Mouse (Mus musculus): ENCODE results near the gene Aanat. TPM values are rescaled to one million over a fixed set of nuclear protein-coding genes. Genes with fewer than 3 reads are reported as not detected.
A peak's percentile ranks its signal among the peaks of the same experiment; 100 is the strongest.

Aanat gene
- polyA plus RNA-seq, 1 experiment from 2014 or later = not detected

DNA sequence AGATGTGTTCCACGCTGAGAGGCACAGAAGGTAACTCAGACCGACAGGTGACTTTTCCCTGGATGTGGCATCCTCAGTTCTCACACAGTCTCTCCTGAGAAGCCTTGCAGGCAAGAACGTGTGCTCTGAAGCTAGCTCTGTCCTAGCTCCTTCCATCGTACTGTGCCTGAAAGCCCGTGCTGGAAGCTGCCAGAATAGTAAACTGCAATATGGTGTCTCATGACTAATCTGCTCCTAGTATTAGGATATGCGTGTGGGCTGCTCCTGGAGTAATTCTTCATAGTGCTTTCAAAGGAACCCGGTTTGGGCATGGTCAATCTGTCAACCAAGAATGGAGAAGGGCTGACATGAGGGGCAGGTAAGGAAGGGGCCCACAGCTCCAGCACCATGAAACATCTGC is 15.4 kb upstream of the Aanat start:
- ATAC-seq (ENCODE audit: low read depth) (no peak), DNase-seq (ENCODE audit: low spot score) (no peak)
- H3K9ac ChIP-seq (ENCODE audit: low read depth, low read length) = peak overlapping the region; percentile 11; the same call in 1 of the 2 replicates

DNA sequence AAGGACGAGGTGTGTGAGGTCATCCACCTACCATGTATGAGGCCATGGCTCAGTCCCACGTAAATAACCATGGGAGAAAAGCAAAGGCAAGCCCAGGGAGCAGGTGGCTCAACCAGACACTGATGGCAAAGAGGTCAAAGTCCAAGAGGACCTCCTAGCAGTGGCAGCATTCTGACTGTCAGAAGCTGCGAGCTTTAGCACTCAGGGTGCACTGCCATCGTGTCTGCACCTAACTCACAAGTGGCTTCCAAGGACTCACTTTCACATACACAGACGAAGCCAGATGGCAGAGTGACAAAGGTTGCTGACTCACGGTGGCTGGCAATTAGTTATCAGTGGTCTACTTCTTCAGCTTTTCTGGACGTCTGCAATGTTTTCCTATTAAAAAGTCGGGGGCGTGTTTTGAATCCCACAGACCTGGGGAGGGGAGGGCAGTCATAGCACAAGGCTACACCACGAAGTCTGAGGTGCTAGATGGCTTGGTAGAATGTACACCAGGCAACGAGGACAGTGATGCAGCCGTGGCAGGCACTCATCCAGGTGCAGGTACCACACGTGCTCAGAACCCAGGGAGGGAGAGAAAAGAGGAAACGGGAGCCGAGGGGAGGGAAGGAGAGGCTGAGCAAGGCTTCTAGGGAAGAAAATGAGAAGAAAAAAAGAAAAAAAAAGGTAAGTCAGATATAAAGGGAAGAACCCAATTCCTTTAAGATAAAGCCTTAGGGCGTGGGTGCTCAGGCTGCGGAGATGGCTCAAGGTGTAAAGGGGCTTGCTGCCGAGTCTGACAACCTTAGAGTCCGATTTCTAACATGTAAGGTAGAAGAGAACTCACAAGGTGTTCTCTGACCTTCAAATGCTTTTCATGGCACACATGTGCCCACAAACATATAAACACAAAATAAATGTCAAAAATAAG is 14.2 kb upstream of the Aanat start:
- 82% methylated on average over 19 of the region's 19 CpGs for WGBS
- Histone ChIP-seq H3K4me2 (ENCODE audit: low read depth, low read length) (no peak overlapping the region), H3K27me3 (replicated peaks; ENCODE audit: control insufficient read depth, insufficient read depth, low read length) (no peaks in the 10 kb centered on the region), H3K4me3 (ENCODE audit: low read depth, low read length) (no peak overlapping the region), H3K27ac (replicated peaks; ENCODE audit: low read depth, low read length) (no peak overlapping the region), H3K9ac (ENCODE audit: low read depth, low read length) (no peak overlapping the region), H3K9me3 (ENCODE audit: control insufficient read depth, low read length) (no peaks in the 10 kb centered on the region), H3K36me3 (ENCODE audit: control insufficient read depth, insufficient read depth, low read length) (no peaks in the 10 kb centered on the region), H3K4me1 (ENCODE audit: control insufficient read depth, insufficient read depth, low read length) (peaks cover 23% of the 10 kb centered on the region; the same call in 1 of the 2 replicates)
- DNase-seq (ENCODE audit: low spot score) (no peak), ATAC-seq (ENCODE audit: low read depth) (no peak)

More for the DNA sequence above, 15.4 kb upstream of the Aanat start:
- Histone ChIP-seq H3K27ac (replicated peaks; ENCODE audit: low read depth, low read length) (no peak overlapping the region), H3K4me2 (ENCODE audit: low read depth, low read length) (no peak overlapping the region), H3K4me1 (ENCODE audit: control insufficient read depth, insufficient read depth, low read length) (peaks cover 18% of the 10 kb centered on the region; the same call in 1 of the 2 replicates), H3K27me3 (replicated peaks; ENCODE audit: control insufficient read depth, insufficient read depth, low read length) (no peaks in the 10 kb centered on the region), H3K9me3 (ENCODE audit: control insufficient read depth, low read length) (no peaks in the 10 kb centered on the region), H3K4me3 (ENCODE audit: low read depth, low read length) (no peak overlapping the region), H3K36me3 (ENCODE audit: control insufficient read depth, insufficient read depth, low read length) (no peaks in the 10 kb centered on the region)
- WGBS = 83% methylated on average over 7 of the region's 7 CpGs

DNA sequence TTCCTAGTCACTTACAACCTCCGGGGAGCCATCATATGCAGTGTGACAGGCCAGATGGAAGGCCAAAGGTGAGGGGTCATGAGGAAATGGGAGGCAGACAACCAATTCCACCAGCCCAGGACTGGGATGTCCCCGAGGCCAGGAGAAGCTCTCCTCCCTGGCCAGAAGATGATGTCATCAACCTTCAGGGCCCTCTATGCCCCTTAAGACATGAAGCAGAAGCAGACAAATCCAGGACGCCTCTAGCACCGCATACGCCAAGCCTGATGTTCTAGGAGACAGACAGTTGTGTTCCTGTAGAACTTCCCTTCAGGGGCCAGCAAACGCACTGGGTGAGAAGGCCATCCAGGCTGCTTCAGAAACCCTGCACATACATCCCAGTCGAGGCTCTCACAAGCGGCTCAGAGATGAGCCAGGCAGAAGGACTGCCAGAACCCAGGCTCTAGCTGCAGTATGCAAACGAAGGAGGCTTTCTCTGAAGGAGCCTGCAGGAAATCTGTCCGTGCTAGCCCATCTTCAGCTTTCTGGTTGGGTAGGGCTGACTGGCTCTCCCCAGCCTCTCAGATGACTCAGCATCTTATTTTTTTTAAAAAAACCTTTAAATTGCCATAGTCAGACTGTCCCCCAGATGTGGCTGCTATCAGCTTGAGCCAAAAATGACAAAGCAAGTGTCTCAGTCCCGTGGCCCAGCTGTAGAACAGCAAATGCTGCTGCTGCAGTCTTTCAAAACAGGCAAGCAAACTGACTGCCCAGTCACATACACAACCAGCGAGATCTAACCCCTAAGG is 13.3 kb upstream of the Aanat start:
- Histone ChIP-seq H3K9ac (ENCODE audit: low read depth, low read length) (no peak overlapping the region), H3K27me3 (replicated peaks; ENCODE audit: control insufficient read depth, insufficient read depth, low read length) (no peaks in the 10 kb centered on the region), H3K9me3 (ENCODE audit: control insufficient read depth, low read length) (no peaks in the 10 kb centered on the region), H3K4me1 (ENCODE audit: control insufficient read depth, insufficient read depth, low read length) (peaks cover 23% of the 10 kb centered on the region; the same call in 1 of the 2 replicates), H3K36me3 (ENCODE audit: control insufficient read depth, insufficient read depth, low read length) (no peaks in the 10 kb centered on the region), H3K4me2 (ENCODE audit: low read depth, low read length) (no peak overlapping the region), H3K27ac (replicated peaks; ENCODE audit: low read depth, low read length) (no peak overlapping the region), H3K4me3 (ENCODE audit: low read depth, low read length) (no peak overlapping the region)
- DNase-seq (ENCODE audit: low spot score) (no peak), ATAC-seq (ENCODE audit: low read depth) (no peak)
- 45% methylated on average over 12 of the region's 12 CpGs for WGBS

GRCm38 (mm10) chr11:116574486-116574885 is 11.7 kb upstream of the Aanat start:
- DNase-seq (ENCODE audit: low spot score) (no peak), ATAC-seq (ENCODE audit: low read depth) (no peak)
- Histone ChIP-seq H3K4me1 (ENCODE audit: control insufficient read depth, insufficient read depth, low read length) (peaks cover 23% of the 10 kb centered on the region; the same call in 1 of the 2 replicates), H3K36me3 (ENCODE audit: control insufficient read depth, insufficient read depth, low read length) (no peaks in the 10 kb centered on the region), H3K9me3 (ENCODE audit: control insufficient read depth, low read length) (no peaks in the 10 kb centered on the region), H3K27ac (replicated peaks; ENCODE audit: low read depth, low read length) (no peak overlapping the region), H3K27me3 (replicated peaks; ENCODE audit: control insufficient read depth, insufficient read depth, low read length) (no peaks in the 10 kb centered on the region), H3K4me2 (ENCODE audit: low read depth, low read length) (no peak overlapping the region), H3K9ac (ENCODE audit: low read depth, low read length) (no peak overlapping the region), H3K4me3 (ENCODE audit: low read depth, low read length) (no peak overlapping the region)
- 53% methylated on average over 6 of the region's 6 CpGs for WGBS

- Histone ChIP-seq H3K9ac (ENCODE audit: low read depth, low read length) (no peak overlapping the region), H3K9me3 (ENCODE audit: control insufficient read depth, low read length) (no peaks in the 10 kb centered on the region), H3K27me3 (replicated peaks; ENCODE audit: control insufficient read depth, insufficient read depth, low read length) (no peaks in the 10 kb centered on the region), H3K4me3 (ENCODE audit: low read depth, low read length) (no peak overlapping the region), H3K36me3 (ENCODE audit: control insufficient read depth, insufficient read depth, low read length) (no peaks in the 10 kb centered on the region), H3K4me2 (ENCODE audit: low read depth, low read length) (no peak overlapping the region), H3K27ac (replicated peaks; ENCODE audit: low read depth, low read length) (no peak overlapping the region; the same call in 1 of the 2 replicates), H3K4me1 (ENCODE audit: control insufficient read depth, insufficient read depth, low read length) (peaks cover 25% of the 10 kb centered on the region)
- no peak for ATAC-seq (ENCODE audit: low read depth)
- 72% methylated on average over 6 of the region's 6 CpGs for WGBS
- no peak for DNase-seq (ENCODE audit: low spot score)
These were observed 11.2 kb upstream of the Aanat start for GRCm38 (mm10) chr11:116574982-116575381.

DNA sequence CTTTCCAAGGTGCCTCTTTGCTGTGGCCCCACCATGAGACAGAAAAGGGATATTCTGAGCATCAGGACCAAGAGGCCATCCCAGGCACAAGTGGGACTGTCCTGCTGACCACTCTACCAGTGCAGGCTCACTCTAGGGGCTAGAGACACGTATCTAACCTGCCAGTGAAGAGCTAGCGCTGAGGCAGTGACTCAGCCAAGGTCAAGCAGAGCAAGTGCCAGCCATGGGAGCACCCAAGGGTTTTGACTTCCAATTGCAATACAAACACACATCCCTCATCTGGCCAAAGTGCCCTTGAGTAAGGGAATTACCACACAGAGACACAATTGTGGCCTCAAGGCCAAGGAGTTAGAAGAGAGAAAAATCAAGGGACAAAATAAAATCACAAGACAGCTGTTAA is 10.8 kb upstream of the Aanat start:
- Histone ChIP-seq H3K9me3 (ENCODE audit: control insufficient read depth, low read length) (no peaks in the 10 kb centered on the region), H3K27me3 (replicated peaks; ENCODE audit: control insufficient read depth, insufficient read depth, low read length) (no peaks in the 10 kb centered on the region), H3K27ac (replicated peaks; ENCODE audit: low read depth, low read length) (no peak overlapping the region), H3K36me3 (ENCODE audit: control insufficient read depth, insufficient read depth, low read length) (no peaks in the 10 kb centered on the region), H3K4me1 (ENCODE audit: control insufficient read depth, insufficient read depth, low read length) (peaks cover 29% of the 10 kb centered on the region), H3K4me3 (ENCODE audit: low read depth, low read length) (no peak overlapping the region), H3K4me2 (ENCODE audit: low read depth, low read length) (no peak overlapping the region), H3K9ac (ENCODE audit: low read depth, low read length) (no peak overlapping the region)
- DNase-seq (ENCODE audit: low spot score) (no peak), ATAC-seq (ENCODE audit: low read depth) (no peak)
- WGBS = 63% methylated on average over 2 of the region's 2 CpGs

DNA sequence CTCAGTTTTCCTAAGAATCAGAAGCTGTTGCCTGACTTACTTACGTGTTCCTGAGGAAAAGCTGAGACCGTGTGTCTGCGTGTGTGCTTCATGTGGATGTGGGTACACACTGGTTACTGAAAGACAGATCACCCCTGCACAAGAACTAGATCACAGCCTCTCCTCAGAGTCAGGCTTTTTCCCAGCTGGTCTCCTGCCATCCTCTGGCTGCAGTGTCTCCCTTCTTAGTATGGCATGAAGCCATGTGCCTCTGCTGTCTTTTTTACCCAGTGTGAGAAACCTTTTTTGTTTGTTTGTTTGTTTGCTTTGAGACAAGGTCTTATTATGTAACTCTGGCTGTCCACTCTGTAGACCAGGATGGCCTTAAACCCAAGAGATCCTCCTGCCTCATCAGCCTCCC is 7.0 kb upstream of the Aanat start:
- whole genome bisulfite sequencing = 96% methylated on average over 3 of the region's 3 CpGs
- no peak for ATAC-seq (ENCODE audit: low read depth)
- H3K4me3 ChIP-seq (ENCODE audit: low read depth, low read length) = no peak overlapping the region
- no peak overlapping the region for H3K4me2 ChIP-seq (ENCODE audit: low read depth, low read length)
- no peak overlapping the region for H3K27ac ChIP-seq (replicated peaks; ENCODE audit: low read depth, low read length)
- peaks cover 18% of the 10 kb centered on the region for H3K4me1 ChIP-seq (ENCODE audit: control insufficient read depth, insufficient read depth, low read length)
- H3K36me3 ChIP-seq (ENCODE audit: control insufficient read depth, insufficient read depth, low read length) = no peaks in the 10 kb centered on the region
- H3K9me3 ChIP-seq (ENCODE audit: control insufficient read depth, low read length) = no peaks in the 10 kb centered on the region
- no peak for DNase-seq (ENCODE audit: low spot score)
- no peak overlapping the region for H3K9ac ChIP-seq (ENCODE audit: low read depth, low read length)
- H3K27me3 ChIP-seq (replicated peaks; ENCODE audit: control insufficient read depth, insufficient read depth, low read length) = no peaks in the 10 kb centered on the region

GRCm38 (mm10) chr11:116580031-116580652 is 6.1 kb upstream of the Aanat start:
- no peaks in the 10 kb centered on the region for H3K9me3 ChIP-seq (ENCODE audit: control insufficient read depth, low read length)
- DNase-seq (ENCODE audit: low spot score) = no peak
- H3K27me3 ChIP-seq (replicated peaks; ENCODE audit: control insufficient read depth, insufficient read depth, low read length) = no peaks in the 10 kb centered on the region
- WGBS = 18% methylated on average over 10 of the region's 10 CpGs
- peak overlapping the region; percentile 92 for H3K9ac ChIP-seq (ENCODE audit: low read depth, low read length)
- peak overlapping the region; percentile 98 for H3K4me3 ChIP-seq (ENCODE audit: low read depth, low read length)
- H3K4me1 ChIP-seq (ENCODE audit: control insufficient read depth, insufficient read depth, low read length) = peaks cover 12% of the 10 kb centered on the region
- no peak for ATAC-seq (ENCODE audit: low read depth)
- peak overlapping the region; percentile 91; the same call in 1 of the 2 replicates for H3K27ac ChIP-seq (replicated peaks; ENCODE audit: low read depth, low read length)
- no peaks in the 10 kb centered on the region for H3K36me3 ChIP-seq (ENCODE audit: control insufficient read depth, insufficient read depth, low read length)
- H3K4me2 ChIP-seq (ENCODE audit: low read depth, low read length) = peak overlapping the region; percentile 88
